ENCODE assay signal across 9 mouse cellular contexts in genomic region chr19:8663911-8664421, GRCm38 (mm10). TPM values are rescaled to one million over a fixed set of nuclear protein-coding genes. Genes with fewer than 3 reads are reported as not detected.
DNase-seq lines count a peak whose midpoint lies in the region; ATAC-seq and TF ChIP-seq lines count a peak whose summit lies in the region.
"Had no signal": no experiment of that assay in that cellular context is flagged by ENCODE, and none has a peak within 500 bp of the region (broad histone marks: within the 10 kb centered on the region; RNA-seq: fewer than 3 reads in every experiment).

No protein-coding gene starts in this region.

- 33% methylated on average over 9 of the region's 10 CpGs for WGBS in kidney, postnatal 0 days
- 40% methylated on average over 7 of the region's 10 CpGs for WGBS in forebrain, embryonic 15.5 days

- 0 out of 2 replicates have a peak overlapping the region, but pooled peaks have one; percentile 15 for H3K4me2 ChIP-seq in kidney, postnatal 0 days (ENCODE audit: low read length)
- peak overlapping the region; percentile 41 for H3K4me2 ChIP-seq in forebrain, embryonic 15.5 days (replicated peaks)

- no peaks in the 10 kb centered on the region; the same call in 1 of the 2 replicates for H3K4me1 ChIP-seq in kidney, postnatal 0 days (replicated peaks; ENCODE audit: insufficient read depth, low read length)
- peaks cover 33% of the 10 kb centered on the region for H3K4me1 ChIP-seq in forebrain, embryonic 15.5 days

- H3K36me3 ChIP-seq in kidney, postnatal 0 days (ENCODE audit: insufficient read depth, low read length) = no peaks in the 10 kb centered on the region
- no peaks in the 10 kb centered on the region for H3K36me3 ChIP-seq in forebrain, embryonic 15.5 days

- peak; percentile 42 for ATAC-seq in kidney, postnatal 0 days (replicated peaks; ENCODE audit: low FRiP score, low read depth)
- peak; percentile 18 for ATAC-seq in forebrain, embryonic 15.5 days (replicated peaks)
- ATAC-seq in granulocyte monocyte progenitor cell, adult 5-6 weeks (replicated peaks; ENCODE audit: poor library complexity, severe bottlenecking) = no peak

- no peak overlapping the region for H3K9ac ChIP-seq in kidney, postnatal 0 days (ENCODE audit: low read depth, low read length)
- H3K9ac ChIP-seq in forebrain, embryonic 15.5 days (replicated peaks) = peak overlapping the region; percentile 35

- no peak overlapping the region for H3K27ac ChIP-seq in kidney, postnatal 0 days
- H3K27ac ChIP-seq in forebrain, embryonic 15.5 days (replicated peaks) = peak overlapping the region; percentile 31; the same call in 1 of the 2 replicates

- H3K9me3 ChIP-seq in kidney, postnatal 0 days (replicated peaks; ENCODE audit: low read length) = no peaks in the 10 kb centered on the region
- no peaks in the 10 kb centered on the region for H3K9me3 ChIP-seq in forebrain, embryonic 15.5 days

- no peak overlapping the region for H3K4me3 ChIP-seq in kidney, postnatal 0 days (replicated peaks; ENCODE audit: low read depth, low read length)
- peak overlapping the region; percentile 37 for H3K4me3 ChIP-seq in forebrain, embryonic 15.5 days

- TF ChIP-seq CTCF in kidney, postnatal 0 days (IDR thresholded peaks at IDR 0.05; ENCODE audit: low read depth) = no peak

- no peak for DNase-seq in kidney, postnatal 0 days (ENCODE audit: low spot score)
- no peak for DNase-seq in kidney, postnatal 10 days
- peak; percentile 82 to 84 for DNase-seq in layer of hippocampus, postnatal 10 days (ENCODE audit: low spot score in 2 of 2)
- DNase-seq in right cerebral cortex, postnatal 10 days (ENCODE audit: low spot score in 2 of 2) = peak; percentile 88 to 89
- DNase-seq in Muller cell, postnatal 12 days (ENCODE audit: inconsistent ontology term) = no peak
- no peak for DNase-seq in adrenal gland, adult 18-20 months (ENCODE audit: low spot score in 2 of 2)
- DNase-seq: cerebellum, adult 9-10 months had no signal

- H3K27me3 ChIP-seq in kidney, postnatal 0 days (ENCODE audit: insufficient read depth, low read length) = peaks cover 5% of the 10 kb centered on the region; the same call in 1 of the 2 replicates
- H3K27me3 ChIP-seq in forebrain, embryonic 15.5 days = no peaks in the 10 kb centered on the region

RNA-seq across cellular contexts. Expression of gene Chrm1, which starts 0.4 kb away (rescaled TPM):
- 0.17 and 0.18 TPM in 2 replicates for polyA plus RNA-seq in kidney, postnatal 0 days (2015; fragmentation: Nextera tagmentation; extraction: Ambion mirVana)
- 5.1 and 5.4 TPM in 2 replicates for polyA plus RNA-seq in forebrain, embryonic 15.5 days (2015; fragmentation: Nextera tagmentation; extraction: Ambion mirVana)
- total RNA-seq in layer of hippocampus, postnatal 10 days (2021) = 100 to 1,000 TPM; 117 to 125 TPM
- total RNA-seq in adrenal gland, adult 18-20 months (2021) = 1 to 10 TPM in 1 of 2 experiments, under 1 TPM in 1; 0.60 to 1.5 TPM
- total RNA-seq in granulocyte monocyte progenitor cell, adult 5-6 weeks (2014; fragmentation: Nextera tagmentation) = 0.04 TPM in 1 of 2 replicates, not detected in the other
- total RNA-seq in granulocyte monocyte progenitor cell, adult 5-6 weeks (2017) = not detected in 2 replicates

RNA-seq across cellular contexts. Expression of gene Slc22a6, which starts 46.1 kb away (rescaled TPM):
- 73.8 and 93.1 TPM in 2 replicates for polyA plus RNA-seq in kidney, postnatal 0 days (2015; fragmentation: Nextera tagmentation; extraction: Ambion mirVana)
- polyA plus RNA-seq in forebrain, embryonic 15.5 days (2015; fragmentation: Nextera tagmentation; extraction: Ambion mirVana) = 6.6 and 7.8 TPM in 2 replicates
- total RNA-seq in layer of hippocampus, postnatal 10 days (2021) = 1 to 10 TPM; 3.6 to 4.4 TPM
- under 1 TPM in 1 of 2 experiments, not detected in 1; 0.17 TPM for total RNA-seq in adrenal gland, adult 18-20 months (2021)
- total RNA-seq in granulocyte monocyte progenitor cell, adult 5-6 weeks (2014; fragmentation: Nextera tagmentation) = not detected in 2 replicates
- total RNA-seq in granulocyte monocyte progenitor cell, adult 5-6 weeks (2017) = not detected in 2 replicates

RNA-seq across cellular contexts. Expression of gene Slc3a2, which starts 59.2 kb away (rescaled TPM):
- 151 and 158 TPM in 2 replicates for polyA plus RNA-seq in kidney, postnatal 0 days (2015; fragmentation: Nextera tagmentation; extraction: Ambion mirVana)
- 164 and 171 TPM in 2 replicates for polyA plus RNA-seq in forebrain, embryonic 15.5 days (2015; fragmentation: Nextera tagmentation; extraction: Ambion mirVana)
- 100 to 1,000 TPM; 198 to 212 TPM for total RNA-seq in layer of hippocampus, postnatal 10 days (2021)
- 100 to 1,000 TPM; 373 to 425 TPM for total RNA-seq in adrenal gland, adult 18-20 months (2021)
- total RNA-seq in granulocyte monocyte progenitor cell, adult 5-6 weeks (2014; fragmentation: Nextera tagmentation) = 60.1 and 70.1 TPM in 2 replicates
- 78.5 and 87.2 TPM in 2 replicates for total RNA-seq in granulocyte monocyte progenitor cell, adult 5-6 weeks (2017)

Comparison
In these comparisons a context has a peak if more than half of its experiments do, and no peak if none do; other contexts are left out.
1. DNase-seq: peak in layer of hippocampus, postnatal 10 days (2 of 2) and right cerebral cortex, postnatal 10 days (2 of 2); none in kidney, postnatal 0 days (single experiment), kidney, postnatal 10 days (single experiment), Muller cell, postnatal 12 days (single experiment) and adrenal gland, adult 18-20 months (0 of 2).
2. RNA of gene Chrm1, which starts 0.4 kb away (total RNA-seq): 117 to 125 TPM in layer of hippocampus, postnatal 10 days; 0.60 to 1.5 TPM in adrenal gland, adult 18-20 months and 0.04 TPM in granulocyte monocyte progenitor cell, adult 5-6 weeks; every median in the first group is over 10 times any median in the second.